Mouse (Mus musculus): ENCODE results near the gene Upk3bl.

- no peak for TF ChIP-seq CTCF (IDR thresholded peaks at IDR 0.05)
- TF ChIP-seq EP300 (IDR thresholded peaks at IDR 0.05) = no peak
These were observed 40.8 kb downstream of the Upk3bl start for GRCm38 (mm10) chr5:136095089-136095488.

Data from lung, postnatal 0 days (tissue).